Mouse (Mus musculus) MN1 (cell line): Measurements from ENCODE around the gene Zfp991.
"Not testable (repeated sequence)": the region's sequence is repeated elsewhere in the genome, so short reads cannot be mapped to it uniquely, and the experiment has no call there.

ENCODE experiments used
- DNase-seq: peaks from one replicate; pipeline ENCODE4 v3.0.0-alpha.2; 2016; ENCODE audit warnings: low spot score

The Zfp991 gene

DNA sequence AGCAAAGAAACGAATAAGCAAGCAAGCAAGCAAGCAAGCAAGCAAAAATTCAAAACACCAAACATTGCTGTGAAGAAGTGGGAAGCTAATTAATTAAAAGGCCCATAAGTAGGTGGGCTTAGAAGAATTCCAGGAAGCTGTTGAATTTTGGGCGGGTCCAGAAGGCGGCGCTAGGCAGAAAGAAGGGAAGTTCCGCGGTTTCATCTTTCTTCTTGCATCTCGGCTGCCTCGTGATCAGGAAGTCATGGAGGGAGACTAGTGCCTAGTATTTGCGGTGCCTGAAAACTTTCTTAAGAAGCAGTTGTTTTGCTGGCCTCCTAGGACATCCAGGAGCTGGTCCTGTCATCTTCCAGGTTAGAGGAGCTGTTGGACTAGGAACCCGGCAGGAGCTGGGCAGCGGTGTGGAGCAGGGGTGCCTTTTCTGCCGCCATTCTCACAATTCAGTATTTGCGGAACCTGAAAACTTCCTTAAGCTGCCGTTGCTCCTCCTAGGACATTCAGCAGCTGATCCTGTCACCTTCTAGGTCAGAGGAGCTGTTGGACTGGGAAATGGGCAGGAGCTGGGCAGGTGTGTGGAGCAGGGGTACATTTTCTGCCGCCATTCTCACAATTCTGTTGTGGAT lies at the start of gene Zfp991:
Gene Zfp991, plus strand, starts transcription at position 202 of the 623 bp plus-strand sequence.
- DNase-seq, result not testable (repeated sequence)

DNA sequence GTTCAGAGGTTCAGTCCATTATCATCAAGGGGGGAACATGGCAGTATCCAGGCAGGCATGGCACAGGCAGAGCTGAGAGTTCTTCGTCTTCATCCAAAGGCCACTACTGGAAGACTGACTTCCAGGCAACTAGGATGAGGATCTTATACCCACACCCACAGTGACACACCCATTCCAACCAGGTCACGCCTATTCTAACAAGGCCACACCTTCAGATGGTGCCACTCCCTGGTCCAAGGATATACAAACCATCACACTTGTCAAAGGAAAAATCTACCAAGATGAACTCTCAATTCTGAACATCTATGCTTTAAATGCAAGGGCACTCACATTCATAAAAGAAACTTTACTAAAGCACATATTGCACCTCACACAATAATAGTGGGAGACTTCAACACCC lies 36.2 kb upstream of the Zfp991 start:
- not testable (repeated sequence) for DNase-seq

GRCm38 (mm10) chr4:147101666-147102626 lies 29.9 kb upstream of the Zfp991 start:
- not testable (repeated sequence) for DNase-seq

DNA sequence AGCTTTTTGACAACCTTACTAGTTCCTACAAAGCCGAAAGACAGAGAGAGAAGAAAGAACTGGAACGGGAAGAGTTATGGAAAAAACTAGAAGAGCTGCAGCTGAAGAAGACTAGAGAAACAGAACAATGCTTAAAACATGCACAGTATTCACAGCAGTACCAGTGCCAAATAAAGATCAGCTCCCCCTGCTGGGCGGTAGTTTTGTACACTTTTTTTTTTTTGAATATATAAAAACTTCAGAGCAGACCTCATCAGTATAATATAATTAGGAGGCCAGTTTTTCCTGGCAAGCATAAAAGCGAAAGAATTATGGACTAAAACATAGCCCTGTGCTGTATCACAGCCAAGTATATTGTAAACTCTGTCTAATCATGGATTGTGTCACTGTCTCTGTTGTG lies 28.0 kb upstream of the Zfp991 start:
- not testable (repeated sequence) for DNase-seq

- DNase-seq, result not testable (repeated sequence)
Measured at GRCm38 (mm10) chr4:147117839-147118238, 14.0 kb upstream of the Zfp991 start.

- DNase-seq, result not testable (repeated sequence)
Measured at GRCm38 (mm10) chr4:147122286-147122685, 9.6 kb upstream of the Zfp991 start.

DNA sequence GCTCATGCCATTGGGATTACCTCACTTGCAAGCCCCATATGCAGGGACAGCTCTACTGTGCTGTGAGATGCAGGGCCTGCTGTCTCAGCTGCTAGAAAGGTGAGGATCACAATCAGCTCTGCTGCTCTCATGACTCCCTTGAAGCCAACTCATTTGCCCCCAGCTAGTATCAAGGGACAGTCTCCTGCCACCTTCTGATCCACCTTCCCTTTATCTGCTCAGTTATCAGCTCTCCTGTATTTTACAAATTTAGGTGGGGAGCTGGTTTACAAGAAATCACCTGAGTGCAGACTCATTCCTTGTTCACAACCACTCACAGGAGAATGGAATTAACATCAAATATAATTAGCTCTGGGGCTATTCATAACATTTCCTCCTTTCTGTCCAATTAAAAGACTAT lies 8.0 kb upstream of the Zfp991 start:
- not testable (repeated sequence) for DNase-seq

DNA sequence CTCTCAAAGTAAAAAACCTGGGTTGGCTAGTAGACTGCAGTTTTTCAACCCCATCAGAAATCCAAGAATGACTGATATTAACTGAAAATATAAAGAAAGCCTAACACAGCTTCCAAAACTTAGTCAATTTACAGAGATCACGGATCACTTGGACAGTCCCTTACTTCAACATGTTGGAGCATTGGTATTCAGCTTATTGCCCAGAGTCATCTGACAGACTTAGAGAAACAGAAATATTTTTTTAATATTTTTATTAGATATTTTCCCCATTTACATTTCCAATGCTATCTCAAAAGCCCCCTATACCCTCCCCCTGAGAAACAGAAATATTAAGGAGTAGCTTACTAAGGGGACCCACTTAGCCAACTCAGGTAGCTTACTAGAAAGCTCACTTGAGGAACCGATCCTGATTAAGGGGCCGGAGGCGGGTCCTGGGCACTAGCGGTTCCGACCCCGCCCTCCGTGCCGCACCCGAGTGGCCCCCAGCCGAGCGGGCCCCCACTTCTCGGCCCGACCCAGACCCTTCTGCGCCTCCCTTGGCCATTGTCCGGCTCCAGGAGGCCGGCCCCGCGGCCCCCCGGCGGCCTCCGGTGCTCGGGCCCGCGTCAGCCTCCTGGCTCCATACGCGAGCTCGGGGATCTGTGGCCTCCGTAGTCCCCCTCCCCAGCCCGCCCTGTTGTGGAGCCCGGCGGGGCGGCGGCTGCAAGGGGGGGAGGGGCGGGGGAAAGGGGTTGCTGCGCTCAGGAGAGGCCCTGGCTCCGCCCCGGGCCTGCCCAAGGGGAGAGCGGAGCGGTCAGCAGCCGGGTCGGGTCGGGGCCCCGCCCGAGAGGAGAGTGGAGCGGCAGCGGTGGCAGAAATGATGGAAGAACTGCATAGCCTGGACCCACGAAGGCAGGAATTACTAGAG lies 7.2 kb upstream of the Zfp991 start:
- DNase-seq, result not testable (repeated sequence)

- DNase-seq, result not testable (repeated sequence)
Measured at GRCm38 (mm10) chr4:147125326-147125725, 6.5 kb upstream of the Zfp991 start.

- not testable (repeated sequence) for DNase-seq
Measured at GRCm38 (mm10) chr4:147125870-147126269, 6.0 kb upstream of the Zfp991 start.

- DNase-seq, result not testable (repeated sequence)
Measured at GRCm38 (mm10) chr4:147126435-147126834, 5.4 kb upstream of the Zfp991 start.

- not testable (repeated sequence) for DNase-seq
Measured at GRCm38 (mm10) chr4:147127137-147127536, 4.7 kb upstream of the Zfp991 start.

- DNase-seq, result peak; percentile 5
Measured at GRCm38 (mm10) chr4:147128152-147128551, 3.7 kb upstream of the Zfp991 start.

- DNase-seq, result peak; percentile 4
Measured at GRCm38 (mm10) chr4:147133596-147133995, 1.8 kb downstream of the Zfp991 start.

- DNase-seq, result not testable (repeated sequence)
Measured at GRCm38 (mm10) chr4:147141757-147142156, 9.9 kb downstream of the Zfp991 start.

GRCm38 (mm10) chr4:147165282-147165681 lies 33.4 kb downstream of the Zfp991 start:
- not testable (repeated sequence) for DNase-seq

DNA sequence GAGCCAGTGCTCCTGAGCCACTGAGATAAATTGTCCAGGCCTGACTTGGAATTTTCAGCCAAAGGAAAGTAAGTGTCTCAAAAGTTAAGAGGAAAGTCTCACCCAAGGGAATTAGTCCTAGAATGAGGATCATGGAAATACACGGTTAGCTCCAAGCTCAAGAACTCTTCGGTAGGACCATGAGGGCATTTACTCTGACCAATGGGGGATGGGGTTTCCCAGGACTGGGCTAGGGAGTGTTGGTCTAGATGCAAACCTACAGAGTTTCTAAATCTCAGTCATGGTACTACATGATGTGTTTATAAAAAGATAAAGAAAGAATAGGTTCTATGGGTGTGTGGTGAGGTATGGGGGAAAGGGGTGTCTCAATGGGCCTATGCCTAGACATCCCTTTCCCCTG lies 38.7 kb downstream of the Zfp991 start:
- DNase-seq, result not testable (repeated sequence)

GRCm38 (mm10) chr4:147171557-147171956 lies 39.7 kb downstream of the Zfp991 start:
- not testable (repeated sequence) for DNase-seq

GRCm38 (mm10) chr4:147176279-147176880 lies 44.5 kb downstream of the Zfp991 start:
- not testable (repeated sequence) for DNase-seq

GRCm38 (mm10) chr4:147181141-147181685 lies 49.4 kb downstream of the Zfp991 start:
- DNase-seq, result not testable (repeated sequence)
